Mouse (Mus musculus): ENCODE measurements around the gene Vgf. TPM values are rescaled to one million over a fixed set of nuclear protein-coding genes. Genes with fewer than 3 reads are reported as not detected.
A peak's percentile ranks its signal among the peaks of the same experiment; 100 is the strongest.

The Vgf gene
- 2.7 and 3.8 TPM in 2 replicates for polyA plus RNA-seq (2014; fragmentation: Nextera tagmentation; extraction: Ambion mirVana)

DNA sequence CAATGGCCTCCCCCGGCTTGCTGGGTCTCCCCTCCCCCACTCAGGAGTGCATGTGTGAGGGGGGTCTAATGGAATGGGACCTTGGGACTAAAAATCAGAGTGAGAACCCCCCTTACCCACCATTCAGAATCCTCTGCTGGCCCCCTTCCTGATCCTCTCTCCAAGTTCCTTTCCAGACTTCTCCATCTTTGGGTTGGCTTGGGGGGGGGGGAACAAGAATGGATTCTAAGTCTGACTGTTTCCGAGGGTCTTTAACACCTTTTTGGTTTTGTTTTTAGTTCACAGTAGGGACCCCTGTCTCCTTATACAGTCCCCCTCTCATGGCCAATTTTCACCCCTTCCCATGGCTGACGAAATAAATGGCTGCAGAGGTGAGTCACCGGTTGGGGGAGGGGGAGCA is at the start of gene Vgf:
Gene Vgf, plus strand, starts transcription at position 301 of the 400 bp plus-strand sequence.
- Histone ChIP-seq H3K4me3 (ENCODE audit: low read depth, low read length) (0 out of 2 replicates have a peak within 1 kb of the TSS, but pooled peaks have one; percentile 13), H3K4me2 (ENCODE audit: low read length) (peak within 1 kb of the TSS; percentile 42), H3K9ac (ENCODE audit: low read length) (no peak within 1 kb of the TSS; the same call in 1 of the 2 replicates), H3K9me3 (replicated peaks; ENCODE audit: control insufficient read depth, low read length) (no peaks in the 10 kb centered on the region), H3K27ac (ENCODE audit: low read depth, low read length) (no peak within 1 kb of the TSS), H3K27me3 (replicated peaks; ENCODE audit: control insufficient read depth, insufficient read depth, low read length) (peaks cover 49% of the 10 kb centered on the region), H3K4me1 (ENCODE audit: control insufficient read depth, insufficient read depth, low read length) (peaks cover 7% of the 10 kb centered on the region), H3K36me3 (ENCODE audit: control insufficient read depth, insufficient read depth, low read length) (no peaks in the 10 kb centered on the region)
- 33% methylated on average over 4 of the region's 4 CpGs for WGBS
- DNase-seq (ENCODE audit: low spot score) (no peak), ATAC-seq (no peak)

DNA sequence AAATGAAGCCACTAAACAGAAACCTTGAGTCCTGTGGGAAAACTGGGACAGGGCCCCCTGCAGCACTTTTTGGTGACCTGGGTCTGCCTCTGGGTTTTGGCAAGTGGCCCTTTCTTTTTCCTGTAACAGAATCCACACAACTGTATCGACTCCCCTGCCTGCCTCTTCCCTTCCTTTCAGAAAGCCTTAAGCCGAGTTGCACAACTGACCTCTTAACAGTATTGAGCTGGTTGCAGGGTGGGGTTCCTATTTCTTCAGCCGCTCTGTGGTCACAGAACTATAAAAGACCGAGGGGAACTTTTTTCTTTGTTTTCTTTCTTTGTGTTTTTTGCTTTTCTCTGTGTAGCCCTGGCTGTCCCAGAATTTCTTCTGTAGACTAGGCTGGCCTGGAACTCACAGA is 48.4 kb upstream of the Vgf start:
- Histone ChIP-seq H3K4me1 (ENCODE audit: control insufficient read depth, insufficient read depth, low read length) (no peaks in the 10 kb centered on the region), H3K9me3 (replicated peaks; ENCODE audit: control insufficient read depth, low read length) (no peaks in the 10 kb centered on the region), H3K36me3 (ENCODE audit: control insufficient read depth, insufficient read depth, low read length) (peaks cover 15% of the 10 kb centered on the region), H3K27me3 (replicated peaks; ENCODE audit: control insufficient read depth, insufficient read depth, low read length) (no peaks in the 10 kb centered on the region), H3K9ac (ENCODE audit: low read length) (no peak overlapping the region), H3K4me2 (ENCODE audit: low read length) (no peak overlapping the region), H3K27ac (ENCODE audit: low read depth, low read length) (no peak overlapping the region), H3K4me3 (ENCODE audit: low read depth, low read length) (no peak overlapping the region)
- 73% methylated on average over 4 of the region's 4 CpGs for WGBS
- DNase-seq (ENCODE audit: low spot score) (no peak), ATAC-seq (no peak)

DNA sequence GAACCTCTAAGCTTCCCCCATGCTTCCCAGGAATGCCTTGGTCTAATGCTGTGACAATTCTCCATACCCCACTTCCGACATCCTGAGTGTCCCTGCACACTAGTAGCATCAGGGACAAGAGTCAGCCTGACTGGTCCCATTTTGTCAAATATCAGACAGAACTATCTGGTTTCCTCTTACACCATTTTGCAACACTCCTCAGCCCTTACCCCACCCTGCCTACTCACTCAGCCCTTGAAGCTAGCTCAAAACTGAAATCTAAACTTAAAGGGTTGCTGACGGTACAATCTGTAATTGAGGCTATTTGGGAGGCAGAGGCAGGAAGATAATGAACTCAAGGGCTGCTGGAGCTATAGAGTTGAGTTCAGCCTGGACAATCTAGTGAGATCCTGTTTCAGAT is 46.4 kb upstream of the Vgf start:
- WGBS: 82% methylated on average over 2 of the region's 2 CpGs
- H3K4me2 ChIP-seq (ENCODE audit: low read length): no peak overlapping the region
- H3K4me1 ChIP-seq (ENCODE audit: control insufficient read depth, insufficient read depth, low read length): no peaks in the 10 kb centered on the region
- H3K36me3 ChIP-seq (ENCODE audit: control insufficient read depth, insufficient read depth, low read length): peaks cover 24% of the 10 kb centered on the region
- ATAC-seq (no peak), DNase-seq (ENCODE audit: low spot score) (no peak)
- no peak overlapping the region for H3K27ac ChIP-seq (ENCODE audit: low read depth, low read length)
- no peaks in the 10 kb centered on the region for H3K9me3 ChIP-seq (replicated peaks; ENCODE audit: control insufficient read depth, low read length)
- H3K9ac ChIP-seq (ENCODE audit: low read length): no peak overlapping the region
- H3K27me3 ChIP-seq (replicated peaks; ENCODE audit: control insufficient read depth, insufficient read depth, low read length): no peaks in the 10 kb centered on the region
- H3K4me3 ChIP-seq (ENCODE audit: low read depth, low read length): no peak overlapping the region

GRCm38 (mm10) chr5:136980974-136981373 is 45.2 kb upstream of the Vgf start:
- Histone ChIP-seq H3K4me1 (ENCODE audit: control insufficient read depth, insufficient read depth, low read length) (peaks cover under 1% of the 10 kb centered on the region; the same call in 1 of the 2 replicates), H3K27me3 (replicated peaks; ENCODE audit: control insufficient read depth, insufficient read depth, low read length) (no peaks in the 10 kb centered on the region), H3K9ac (ENCODE audit: low read length) (no peak overlapping the region), H3K36me3 (ENCODE audit: control insufficient read depth, insufficient read depth, low read length) (peaks cover 24% of the 10 kb centered on the region), H3K4me2 (ENCODE audit: low read length) (no peak overlapping the region), H3K4me3 (ENCODE audit: low read depth, low read length) (no peak overlapping the region), H3K27ac (ENCODE audit: low read depth, low read length) (no peak overlapping the region), H3K9me3 (replicated peaks; ENCODE audit: control insufficient read depth, low read length) (no peaks in the 10 kb centered on the region)
- no peak for DNase-seq (ENCODE audit: low spot score)
- ATAC-seq: no peak
- WGBS: 88% methylated on average over 8 of the region's 8 CpGs

GRCm38 (mm10) chr5:136982338-136982930 is 43.8 kb upstream of the Vgf start:
- WGBS: 42% methylated on average over 15 of the region's 16 CpGs
- Histone ChIP-seq H3K4me2 (ENCODE audit: low read length) (no peak overlapping the region), H3K9ac (ENCODE audit: low read length) (no peak overlapping the region), H3K4me1 (ENCODE audit: control insufficient read depth, insufficient read depth, low read length) (peaks cover 4% of the 10 kb centered on the region), H3K9me3 (replicated peaks; ENCODE audit: control insufficient read depth, low read length) (no peaks in the 10 kb centered on the region), H3K4me3 (ENCODE audit: low read depth, low read length) (no peak overlapping the region), H3K27ac (ENCODE audit: low read depth, low read length) (no peak overlapping the region), H3K27me3 (replicated peaks; ENCODE audit: control insufficient read depth, insufficient read depth, low read length) (no peaks in the 10 kb centered on the region), H3K36me3 (ENCODE audit: control insufficient read depth, insufficient read depth, low read length) (peaks cover 24% of the 10 kb centered on the region)
- DNase-seq (ENCODE audit: low spot score): peak; percentile 46
- ATAC-seq: no peak

GRCm38 (mm10) chr5:136984828-136985227 is 41.4 kb upstream of the Vgf start:
- no peak overlapping the region for H3K4me3 ChIP-seq (ENCODE audit: low read depth, low read length)
- no peak overlapping the region for H3K4me2 ChIP-seq (ENCODE audit: low read length)
- H3K27me3 ChIP-seq (replicated peaks; ENCODE audit: control insufficient read depth, insufficient read depth, low read length): no peaks in the 10 kb centered on the region
- peaks cover 34% of the 10 kb centered on the region for H3K36me3 ChIP-seq (ENCODE audit: control insufficient read depth, insufficient read depth, low read length)
- DNase-seq (ENCODE audit: low spot score) (no peak), ATAC-seq (no peak)
- H3K9me3 ChIP-seq (replicated peaks; ENCODE audit: control insufficient read depth, low read length): no peaks in the 10 kb centered on the region
- 65% methylated on average over 14 of the region's 14 CpGs for WGBS
- peaks cover 8% of the 10 kb centered on the region for H3K4me1 ChIP-seq (ENCODE audit: control insufficient read depth, insufficient read depth, low read length)
- H3K9ac ChIP-seq (ENCODE audit: low read length): no peak overlapping the region
- H3K27ac ChIP-seq (ENCODE audit: low read depth, low read length): no peak overlapping the region

DNA sequence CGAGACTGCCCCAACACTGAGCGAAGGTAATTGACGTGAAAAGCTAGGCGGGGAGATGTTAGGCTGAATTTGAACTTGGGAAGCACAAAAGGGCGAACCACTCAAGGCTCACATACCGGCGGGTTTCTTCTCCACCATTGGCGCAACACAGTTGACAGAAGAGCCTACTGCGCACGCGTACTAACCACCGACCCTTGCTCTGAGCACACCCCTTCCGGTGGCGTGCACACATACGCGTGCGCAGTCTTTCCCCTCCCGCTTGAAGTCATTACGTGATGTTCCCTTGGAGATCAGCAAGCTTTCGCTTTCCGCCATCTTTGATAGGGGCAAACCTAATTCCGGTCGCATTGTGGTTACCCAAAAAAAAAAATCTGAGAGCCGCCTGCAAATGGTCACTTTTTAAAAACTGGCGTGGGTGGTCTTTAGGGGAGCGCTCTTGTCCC is 39.5 kb upstream of the Vgf start, which contains the start of gene Plod3:
Gene Plod3, plus strand, starts transcription at position 325 of the 443 bp plus-strand sequence.
- WGBS: 0% methylated on average over 26 of the region's 26 CpGs
- H3K9me3 ChIP-seq (replicated peaks; ENCODE audit: control insufficient read depth, low read length): no peaks in the 10 kb centered on the region
- peak within 1 kb of the TSS; percentile 93 for H3K4me2 ChIP-seq (ENCODE audit: low read length)
- H3K27me3 ChIP-seq (replicated peaks; ENCODE audit: control insufficient read depth, insufficient read depth, low read length): no peaks in the 10 kb centered on the region
- H3K27ac ChIP-seq (ENCODE audit: low read depth, low read length): peak within 1 kb of the TSS; percentile 94
- peaks cover 45% of the 10 kb centered on the region for H3K36me3 ChIP-seq (ENCODE audit: control insufficient read depth, insufficient read depth, low read length)
- peak within 1 kb of the TSS; percentile 98 for H3K9ac ChIP-seq (ENCODE audit: low read length)
- DNase-seq (ENCODE audit: low spot score): peak; percentile 100
- H3K4me3 ChIP-seq (ENCODE audit: low read depth, low read length): peak within 1 kb of the TSS; percentile 87
- H3K4me1 ChIP-seq (ENCODE audit: control insufficient read depth, insufficient read depth, low read length): peaks cover 8% of the 10 kb centered on the region
- peak; percentile 92 for ATAC-seq

GRCm38 (mm10) chr5:136987138-136987933 is 38.9 kb upstream of the Vgf start:
- Histone ChIP-seq H3K27ac (ENCODE audit: low read depth, low read length) (peak overlapping the region; percentile 94), H3K4me2 (ENCODE audit: low read length) (peak overlapping the region; percentile 93), H3K27me3 (replicated peaks; ENCODE audit: control insufficient read depth, insufficient read depth, low read length) (no peaks in the 10 kb centered on the region), H3K9ac (ENCODE audit: low read length) (peak overlapping the region; percentile 98), H3K9me3 (replicated peaks; ENCODE audit: control insufficient read depth, low read length) (no peaks in the 10 kb centered on the region), H3K4me1 (ENCODE audit: control insufficient read depth, insufficient read depth, low read length) (peaks cover 8% of the 10 kb centered on the region), H3K4me3 (ENCODE audit: low read depth, low read length) (peak overlapping the region; percentile 87), H3K36me3 (ENCODE audit: control insufficient read depth, insufficient read depth, low read length) (peaks cover 45% of the 10 kb centered on the region)
- DNase-seq (ENCODE audit: low spot score) (peak; percentile 73), ATAC-seq (peak; percentile 64)
- under 1% methylated on average over 64 of the region's 67 CpGs for WGBS

GRCm38 (mm10) chr5:136987934-136988271 is 38.3 kb upstream of the Vgf start, which contains the start of gene Znhit1:
Gene Znhit1, minus strand, starts transcription at chr5:136988021.
- peak within 1 kb of the TSS; percentile 94 for H3K27ac ChIP-seq (ENCODE audit: low read depth, low read length)
- peak; percentile 32 for DNase-seq (ENCODE audit: low spot score)
- ATAC-seq: no peak
- 7% methylated on average over 12 of the region's 12 CpGs for WGBS
- H3K9me3 ChIP-seq (replicated peaks; ENCODE audit: control insufficient read depth, low read length): no peaks in the 10 kb centered on the region
- peak within 1 kb of the TSS; percentile 87 for H3K4me3 ChIP-seq (ENCODE audit: low read depth, low read length)
- peaks cover 8% of the 10 kb centered on the region for H3K4me1 ChIP-seq (ENCODE audit: control insufficient read depth, insufficient read depth, low read length)
- H3K36me3 ChIP-seq (ENCODE audit: control insufficient read depth, insufficient read depth, low read length): peaks cover 50% of the 10 kb centered on the region
- peak within 1 kb of the TSS; percentile 98 for H3K9ac ChIP-seq (ENCODE audit: low read length)
- H3K27me3 ChIP-seq (replicated peaks; ENCODE audit: control insufficient read depth, insufficient read depth, low read length): no peaks in the 10 kb centered on the region
- H3K4me2 ChIP-seq (ENCODE audit: low read length): peak within 1 kb of the TSS; percentile 93
